Mouse (Mus musculus): ENCODE results near the gene Gtsf1l.

Gtsf1l gene

DNA sequence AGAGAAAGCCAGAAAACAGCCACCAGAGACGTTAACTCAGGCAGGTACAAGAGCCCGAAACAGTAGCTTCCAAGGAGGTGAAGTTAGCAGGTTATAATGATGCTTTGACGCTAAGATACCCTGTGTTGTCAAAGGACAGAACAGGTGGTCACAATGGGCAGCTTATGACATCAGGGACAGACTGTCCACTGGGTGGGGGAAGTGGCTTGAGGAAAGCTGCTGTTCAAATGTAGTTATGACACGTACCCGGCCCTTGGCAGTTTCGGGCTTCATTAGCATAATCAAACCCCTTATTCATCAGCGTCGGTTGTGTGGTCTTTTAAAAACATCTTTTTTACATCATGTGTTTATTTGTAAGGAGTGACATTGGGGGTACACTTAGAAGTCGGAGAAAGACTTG is at the start of gene Gtsf1l:
Gene Gtsf1l, minus strand, starts transcription at position 128 of the 400 bp plus-strand sequence.
- in situ Hi-C loops (cut with MboI, MseI) = no loop called here

DNA sequence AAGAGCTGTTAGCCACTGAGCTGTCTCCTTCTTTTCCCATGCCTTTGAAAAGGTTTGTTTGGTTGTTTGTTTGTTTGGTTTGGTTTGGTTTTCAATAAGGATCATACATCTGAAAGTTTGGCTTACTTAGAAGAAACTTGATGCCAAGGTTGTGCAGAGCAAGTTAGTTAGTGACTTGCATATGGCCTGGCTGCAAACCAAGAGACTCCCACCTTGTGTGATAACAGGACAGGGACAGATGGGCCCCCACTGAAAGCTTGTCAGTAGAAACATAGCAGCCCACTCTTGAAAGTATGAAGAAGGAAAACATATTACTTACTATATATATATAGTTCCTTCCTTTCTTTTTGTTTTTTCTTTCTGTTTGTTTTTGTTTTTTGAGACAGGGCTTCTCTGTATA is 49.3 kb upstream of the Gtsf1l start:
- in situ Hi-C loops (cut with MboI, MseI) = no loop called here

DNA sequence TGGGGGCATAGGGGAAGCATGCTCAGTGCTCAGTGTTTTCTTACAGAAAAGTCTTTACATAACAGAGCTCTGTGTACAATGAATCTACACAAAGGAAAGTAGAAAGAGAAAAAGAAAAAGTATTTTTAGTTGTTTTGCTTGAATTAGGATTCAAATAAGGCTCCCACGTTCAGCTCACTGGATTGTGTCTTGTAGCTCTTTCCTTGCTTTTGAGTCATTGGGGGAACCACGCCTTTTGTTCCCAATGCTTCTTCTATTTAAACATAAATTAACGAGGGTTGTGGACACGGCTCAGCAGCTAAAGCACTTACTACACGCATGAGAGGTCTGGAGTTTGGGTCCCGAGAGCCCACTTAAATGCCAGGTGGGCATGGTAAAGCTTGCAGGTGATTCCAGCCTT is 48.3 kb upstream of the Gtsf1l start:
- in situ Hi-C loops (cut with MboI, MseI) = no loop called here

DNA sequence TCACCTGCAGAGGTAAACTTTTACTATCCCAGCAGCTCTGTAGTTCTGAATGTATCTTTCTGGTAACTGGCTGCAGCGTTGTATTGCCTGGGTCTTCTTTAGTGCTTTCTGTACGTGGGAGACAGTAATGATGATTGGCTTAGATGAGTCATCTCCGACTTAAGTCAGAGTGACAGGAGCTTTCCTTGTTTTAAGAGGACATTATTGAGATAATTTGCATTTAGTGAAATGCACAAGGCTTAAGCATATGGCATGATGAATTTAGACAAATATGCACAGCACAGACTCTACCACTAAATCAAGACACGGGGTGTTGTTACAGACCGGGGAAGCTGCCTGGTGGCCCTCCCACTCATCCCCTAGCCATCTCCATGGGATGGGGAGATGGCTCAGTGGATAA is 44.7 kb upstream of the Gtsf1l start:
- in situ Hi-C loops (cut with MboI, MseI) = no loop called here

DNA sequence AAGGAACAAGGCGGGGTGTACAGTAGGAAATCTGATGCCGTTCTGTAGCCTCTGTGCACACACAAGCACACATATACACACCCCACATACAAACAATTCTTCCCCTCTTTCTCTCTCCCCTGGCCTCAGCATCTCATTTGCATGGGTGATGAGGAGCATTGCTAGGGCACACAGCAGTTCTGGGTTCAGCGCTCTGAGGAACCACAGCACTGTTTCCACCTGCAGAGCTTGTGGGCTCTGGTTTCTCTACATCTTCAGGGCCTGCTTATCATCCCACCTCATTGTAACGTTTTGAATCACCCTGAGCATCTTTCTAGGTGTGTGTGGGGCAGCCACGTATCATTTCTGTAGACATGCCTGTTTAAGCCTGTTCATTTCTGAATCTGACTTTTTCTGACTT is 43.2 kb upstream of the Gtsf1l start:
- in situ Hi-C loops (cut with MboI, MseI) = no loop called here

DNA sequence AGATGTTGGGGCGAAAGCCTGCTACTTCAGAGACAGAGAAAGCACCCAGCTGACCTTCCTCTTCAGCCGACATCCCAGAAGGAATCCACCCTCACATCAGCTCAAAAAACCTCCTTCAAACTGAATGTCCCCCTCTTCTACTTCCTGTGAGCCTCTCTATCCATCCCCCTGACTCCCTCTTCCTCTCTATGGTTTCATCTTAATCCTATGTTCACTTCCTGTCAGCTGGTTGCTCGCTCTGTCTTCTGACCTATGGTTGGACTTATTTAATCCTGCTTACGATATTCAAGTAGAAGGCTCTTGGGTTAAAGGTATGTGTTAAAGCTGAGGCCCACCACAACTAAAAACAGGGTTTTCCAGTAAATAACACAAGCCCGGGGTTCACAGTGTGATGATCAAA is 35.8 kb upstream of the Gtsf1l start:
- in situ Hi-C loops (cut with MboI, MseI) = no loop called here

DNA sequence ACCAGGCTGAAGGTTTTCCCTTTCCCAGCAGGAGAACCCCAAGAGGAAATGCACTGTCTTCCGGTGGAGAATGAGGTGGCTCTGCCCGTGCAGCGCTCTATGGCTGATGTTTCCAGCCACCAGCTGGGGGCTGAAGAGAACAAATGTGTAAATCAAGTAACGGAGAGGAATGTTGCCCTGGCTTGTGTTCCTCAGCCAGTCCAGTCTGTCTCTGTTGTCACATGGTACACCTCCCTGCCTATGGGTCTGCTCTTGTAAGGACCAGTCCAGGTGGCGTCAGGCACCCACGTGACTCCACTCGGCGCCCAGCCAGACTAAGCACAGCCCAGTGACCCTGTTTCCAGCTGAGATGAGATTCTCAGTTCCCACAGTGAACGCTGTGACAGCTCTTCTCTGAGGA is 34.7 kb upstream of the Gtsf1l start:
- in situ Hi-C loops (cut with MboI, MseI) = no loop called here

DNA sequence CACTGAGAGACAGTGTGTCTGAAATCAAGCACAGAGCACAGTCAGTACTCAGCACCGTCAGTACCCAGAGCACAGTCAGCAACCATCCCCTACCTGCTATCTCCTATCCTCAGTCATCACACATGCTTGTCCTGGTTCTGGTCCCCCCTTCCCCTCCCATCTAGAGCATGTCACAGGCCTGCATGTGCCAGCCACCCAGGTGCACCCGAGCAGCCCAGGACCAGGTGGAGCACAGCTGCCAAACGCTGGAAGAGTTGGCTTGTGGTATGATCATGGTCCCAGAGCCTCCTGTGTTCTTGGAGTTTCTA is 33.7 kb upstream of the Gtsf1l start:
- in situ Hi-C loops (cut with MboI, MseI) = no loop called here

DNA sequence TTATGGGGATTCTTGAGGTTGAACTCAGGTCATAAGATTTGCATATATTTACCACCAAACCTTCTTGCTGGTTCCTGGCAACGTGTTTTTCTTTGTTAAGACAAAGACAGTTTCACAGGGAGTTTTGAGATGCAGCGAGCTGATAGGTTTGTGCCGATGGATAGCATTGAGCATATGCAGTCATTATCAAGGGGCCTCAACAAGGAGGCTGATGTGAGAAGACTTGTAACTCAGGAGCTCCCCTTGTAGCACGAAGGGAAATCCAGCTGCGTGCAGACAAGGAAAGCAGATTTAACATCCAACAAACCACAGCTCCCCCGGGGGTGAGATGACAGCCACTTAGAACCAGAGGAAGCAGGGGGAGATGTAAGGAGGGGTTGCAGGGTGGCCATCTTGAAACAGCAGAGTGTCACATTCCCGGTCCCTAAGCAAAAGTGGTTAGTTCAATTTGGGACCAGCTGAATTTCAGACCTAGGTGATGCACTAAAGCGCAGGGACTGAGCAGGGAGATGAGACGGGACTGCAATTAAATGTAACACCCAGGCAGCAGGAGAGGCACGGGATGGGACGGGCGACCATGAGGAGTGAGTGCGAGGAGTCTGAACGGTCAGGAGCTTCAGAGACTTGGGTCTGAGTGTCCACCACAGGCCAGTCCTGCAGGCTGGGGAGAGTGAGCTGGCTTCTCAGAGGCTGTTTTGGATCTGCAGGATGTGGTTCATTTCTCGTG is 33.1 kb upstream of the Gtsf1l start:
- in situ Hi-C loops (cut with MboI, MseI) = no loop called here

DNA sequence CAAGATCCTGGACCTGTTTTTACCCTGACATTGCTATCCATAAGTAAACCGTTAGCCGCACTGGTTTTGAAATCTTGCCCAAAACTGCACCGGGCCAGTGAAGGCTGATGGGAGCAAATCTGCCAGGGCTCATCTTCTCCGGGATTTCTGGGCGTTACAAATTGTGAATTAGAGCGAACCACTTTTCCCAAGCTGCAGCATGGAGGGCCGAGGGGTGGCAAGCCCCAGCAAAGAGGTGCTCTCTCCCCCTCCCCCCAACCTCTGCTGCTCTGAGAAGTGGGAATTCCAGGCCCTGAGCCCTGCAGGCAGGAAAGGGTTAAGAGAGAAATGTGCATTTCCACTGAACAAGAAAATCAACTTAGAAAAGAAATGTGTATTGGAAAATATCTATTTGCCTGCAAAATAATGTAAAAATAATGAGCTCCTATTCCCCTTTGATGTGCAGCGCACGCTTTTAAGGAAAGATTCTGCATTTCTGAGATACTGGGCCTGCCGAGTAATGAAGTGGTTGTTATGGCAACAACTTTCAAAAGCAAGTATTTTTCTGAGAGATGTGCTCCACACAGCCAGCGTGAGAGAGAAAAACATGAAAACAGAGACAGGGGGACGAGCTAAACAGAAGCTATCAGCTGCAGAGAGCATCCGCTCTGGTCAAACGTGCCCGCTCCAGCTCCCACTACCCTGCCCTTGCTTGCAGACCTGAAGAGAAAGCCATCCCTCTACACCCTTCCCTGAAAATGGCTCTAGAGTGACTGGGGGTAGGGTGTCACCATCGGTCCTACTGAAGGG is 24.0 kb upstream of the Gtsf1l start:
- in situ Hi-C loops (cut with MboI, MseI) = no loop called here

DNA sequence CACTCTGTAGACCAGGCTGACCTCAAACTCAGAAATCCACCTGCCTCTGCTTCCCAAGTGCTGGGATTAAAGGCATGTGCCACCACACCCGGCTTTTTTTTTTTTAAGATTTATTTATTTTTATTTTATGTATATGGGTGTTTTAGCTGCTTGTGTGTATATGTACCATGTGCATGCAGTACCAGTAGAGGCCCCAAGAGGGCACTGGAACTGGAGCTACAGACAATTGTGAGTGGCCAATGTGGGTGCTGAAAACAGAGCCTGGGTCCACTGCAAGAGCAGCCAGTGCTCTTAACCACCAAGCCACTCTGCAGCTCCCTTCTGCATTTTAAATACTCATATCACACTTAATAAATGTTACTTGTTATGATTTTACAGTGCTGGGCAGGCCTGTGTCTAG is 23.1 kb upstream of the Gtsf1l start:
- in situ Hi-C loops (cut with MboI, MseI) = no loop called here

DNA sequence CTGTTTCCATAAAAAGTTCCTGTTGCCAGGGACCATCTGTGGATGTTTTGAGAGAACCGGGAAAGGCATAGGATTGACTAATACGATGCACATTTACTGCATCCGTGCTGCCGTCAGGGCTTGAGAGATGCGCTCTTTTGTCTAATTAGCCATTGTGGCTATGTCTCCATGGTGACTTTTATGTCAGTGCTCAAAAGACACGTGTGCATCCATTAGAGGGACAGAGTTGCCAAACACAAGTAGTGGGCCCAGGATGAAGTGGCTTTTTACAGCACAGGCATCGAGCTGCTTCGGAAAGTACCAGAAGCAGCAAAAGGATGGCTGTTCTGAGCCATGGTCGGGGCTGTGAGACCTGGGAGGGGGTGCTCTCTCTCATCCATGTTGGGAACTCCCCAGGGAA is 20.7 kb upstream of the Gtsf1l start:
- in situ Hi-C loops (cut with MboI, MseI) = no loop called here

DNA sequence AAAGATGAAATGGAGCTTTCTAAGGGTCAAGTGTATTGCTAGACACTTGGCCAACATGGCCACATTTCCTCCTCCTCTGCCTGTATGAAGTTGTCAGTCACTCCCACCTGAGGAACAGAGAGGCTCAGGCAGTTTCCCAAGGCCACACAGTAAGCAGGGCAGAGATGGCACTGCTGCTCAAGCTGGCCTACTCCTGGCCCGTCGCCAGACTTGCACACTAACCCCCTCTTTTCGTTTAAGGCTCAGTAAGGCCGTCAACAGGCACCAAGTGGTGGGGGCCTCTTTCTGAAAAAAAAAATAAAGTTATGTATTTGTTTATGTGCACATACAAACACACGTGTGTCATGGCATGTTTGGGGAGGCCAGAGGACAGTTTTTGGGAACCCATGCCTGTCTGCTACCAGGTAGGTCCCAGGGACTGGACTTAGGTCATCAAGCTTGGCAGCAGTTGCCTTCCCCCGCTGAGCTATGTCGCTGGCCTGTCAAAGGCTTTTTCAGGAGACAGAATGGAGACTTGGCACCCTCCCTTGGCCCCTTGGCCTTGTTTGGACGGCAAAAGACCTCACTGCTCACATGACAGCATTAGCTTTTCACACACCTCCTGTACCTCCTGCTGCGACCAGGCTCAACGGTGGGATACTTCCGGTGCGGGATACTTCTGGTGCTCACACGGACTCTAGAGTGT is 16.6 kb upstream of the Gtsf1l start:
- in situ Hi-C loops (cut with MboI, MseI) = no loop called here

DNA sequence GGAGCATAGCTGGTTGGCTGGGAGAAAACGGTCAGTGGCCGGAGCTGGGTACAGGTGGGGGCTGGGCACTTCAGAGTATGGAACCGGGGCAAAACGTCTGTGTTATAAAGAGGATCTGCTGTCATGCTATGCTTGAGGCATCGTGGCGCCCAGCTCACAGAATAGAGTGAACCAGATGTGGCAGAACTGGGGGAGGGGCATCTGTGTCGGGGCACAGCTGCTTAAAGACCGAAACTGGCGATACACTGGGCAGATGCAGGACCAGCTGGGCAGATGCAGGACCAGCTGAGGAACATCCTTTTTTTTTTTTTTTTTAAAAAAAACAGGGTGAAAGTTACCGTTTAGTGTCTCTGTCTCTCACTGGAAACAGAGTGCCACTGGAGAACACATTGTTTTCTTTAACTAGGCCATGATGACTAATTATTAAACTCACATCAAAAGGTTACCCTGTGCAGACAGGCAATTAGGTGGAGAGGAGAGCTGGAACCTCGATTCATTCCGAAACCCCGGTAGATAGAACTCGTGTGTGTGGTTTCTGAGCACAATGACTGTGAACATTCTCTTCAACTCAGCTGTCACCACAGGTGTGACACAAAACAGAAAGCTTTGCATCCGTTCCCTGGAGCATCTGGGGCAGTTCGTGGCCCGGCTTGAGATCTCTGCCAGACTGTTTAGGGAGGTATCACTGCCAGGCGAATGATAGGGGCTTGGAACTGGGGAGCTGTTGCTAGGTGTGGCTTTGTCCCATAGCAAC is 15.4 kb upstream of the Gtsf1l start:
- in situ Hi-C loops (cut with MboI, MseI) = no loop called here

DNA sequence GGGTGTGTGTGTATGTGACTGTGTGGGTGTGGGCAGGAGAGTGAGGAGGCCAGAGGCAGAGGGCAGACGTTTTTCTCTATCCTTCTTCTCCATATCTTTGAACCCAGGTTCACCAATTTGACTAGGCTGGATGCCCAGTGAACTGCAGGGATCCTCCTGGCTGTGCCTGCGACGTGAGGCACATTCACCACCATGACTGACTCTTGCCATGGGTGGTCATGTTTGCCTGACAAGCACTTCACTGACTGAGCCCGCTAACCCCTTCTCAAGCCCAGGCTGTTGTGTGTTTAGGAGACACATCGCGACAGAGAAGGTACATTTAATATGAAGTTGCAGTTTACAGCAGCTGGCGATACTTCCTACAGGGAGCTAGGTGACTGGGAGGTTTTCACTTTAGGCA is 14.6 kb upstream of the Gtsf1l start:
- in situ Hi-C loops (cut with MboI, MseI) = no loop called here

DNA sequence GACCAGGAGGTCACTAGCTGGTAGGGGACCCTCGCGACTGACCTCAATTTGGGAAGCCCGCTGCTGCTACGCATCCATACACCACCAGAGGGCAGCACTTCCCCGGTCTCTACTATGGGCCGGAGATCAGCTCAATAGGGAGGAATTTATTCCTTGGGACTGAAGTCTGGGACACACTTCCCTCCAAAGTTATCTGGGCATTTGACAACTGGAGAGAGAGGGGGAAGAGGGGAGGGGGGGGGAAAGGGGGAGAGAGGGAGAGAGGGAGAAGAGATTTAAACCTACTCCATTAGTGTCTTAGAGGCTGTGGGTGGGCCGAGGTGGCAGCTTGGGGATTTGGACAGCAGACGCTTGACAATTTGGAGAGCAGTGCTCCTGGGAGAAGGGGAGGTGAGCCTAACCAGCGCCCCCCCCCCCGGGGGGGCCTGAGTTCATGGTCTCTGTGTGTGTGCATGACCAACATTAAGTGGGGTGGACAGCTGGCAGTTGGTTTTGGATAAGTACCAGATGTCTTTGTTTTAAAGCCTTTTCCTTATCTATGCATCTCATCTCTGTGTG is 14.1 kb upstream of the Gtsf1l start:
- in situ Hi-C loops (cut with MboI, MseI) = no loop called here

DNA sequence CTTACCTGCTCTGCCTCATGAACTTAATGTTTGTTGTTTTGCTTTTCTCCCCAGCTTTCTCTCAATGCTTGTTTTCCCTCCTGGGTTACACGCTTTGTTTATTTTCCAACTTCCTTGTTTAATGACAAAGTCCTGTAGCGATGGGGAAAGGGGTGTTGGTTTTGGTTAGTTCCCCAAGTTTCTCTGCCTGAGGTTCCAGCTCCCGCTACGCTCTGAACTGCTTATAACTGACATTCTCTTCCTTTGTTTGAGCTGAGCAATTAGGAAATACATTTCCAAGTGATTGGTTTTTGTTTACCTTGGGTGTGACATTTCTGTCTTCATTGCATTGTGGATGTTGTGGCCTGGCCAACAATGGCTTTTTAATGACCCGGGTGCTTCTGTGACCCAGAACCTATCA is 12.9 kb upstream of the Gtsf1l start:
- in situ Hi-C loops (cut with MboI, MseI) = no loop called here

DNA sequence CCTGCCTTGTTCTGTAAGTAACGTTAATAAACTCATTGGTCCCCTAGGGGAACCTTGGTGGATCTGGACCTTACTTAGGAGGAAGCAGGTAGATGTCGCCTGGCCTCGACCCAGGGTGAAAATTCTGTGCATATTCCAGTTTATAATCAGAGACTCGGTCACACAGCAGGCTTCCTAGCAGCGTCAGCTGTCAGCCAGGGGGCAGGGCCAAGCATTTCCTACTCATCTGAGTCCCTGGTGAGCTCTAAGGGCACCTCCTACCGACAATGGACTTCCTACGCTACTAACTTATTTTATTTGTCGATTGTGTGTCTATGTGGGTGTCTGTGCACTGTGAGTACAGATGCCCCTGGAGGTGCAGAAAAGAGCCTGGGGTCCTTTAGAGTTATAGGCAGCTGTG is 12.3 kb upstream of the Gtsf1l start:
- in situ Hi-C loops (cut with MboI, MseI) = loop anchor here (5.0 kb wide), 1 partner anchor 232 kb away; no protein-coding TSS in a partner anchor

DNA sequence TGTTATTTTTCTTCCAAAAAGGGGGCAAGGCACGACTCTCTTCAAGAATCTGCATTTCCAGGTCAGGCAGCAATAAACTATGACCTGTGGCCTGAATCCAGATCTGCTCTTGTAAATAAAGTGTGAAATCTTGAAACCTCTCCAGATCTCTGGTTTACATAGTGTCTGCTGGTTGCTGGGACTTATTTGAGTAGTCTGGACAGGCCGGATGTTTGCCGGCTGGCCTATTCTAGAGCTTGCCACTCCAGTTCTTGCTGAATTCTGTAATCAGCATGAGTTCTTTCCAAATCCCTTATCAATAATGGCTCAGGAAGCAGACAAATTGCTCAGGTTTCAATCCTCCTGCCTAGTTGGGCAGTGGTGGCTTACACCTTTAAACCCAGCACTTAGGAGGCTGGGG is 8.1 kb upstream of the Gtsf1l start:
- in situ Hi-C loops (cut with MboI, MseI) = loop anchor here (5.0 kb wide), 1 partner anchor 237 kb away; no protein-coding TSS in a partner anchor

DNA sequence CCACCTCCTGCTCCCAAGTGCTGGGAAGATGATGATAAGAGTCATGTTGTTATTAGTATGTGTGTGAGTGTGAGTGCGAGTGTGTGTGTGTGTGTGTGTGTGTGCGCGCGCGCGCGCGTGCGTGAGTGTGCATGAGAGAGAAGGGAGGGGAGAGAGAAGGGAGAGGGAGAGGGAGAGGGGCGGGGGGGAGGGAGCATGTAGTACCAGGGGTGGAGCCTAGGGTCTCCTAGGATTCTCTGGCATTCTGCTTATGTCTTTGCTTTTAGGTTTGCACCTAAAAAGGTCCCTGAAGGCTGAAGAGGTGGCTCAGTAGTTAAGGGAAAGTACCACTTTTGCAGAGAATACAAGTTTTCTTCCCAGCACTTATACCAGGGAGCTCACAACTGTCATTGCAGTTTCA is 7.3 kb upstream of the Gtsf1l start:
- in situ Hi-C loops (cut with MboI, MseI) = loop anchor here (5.0 kb wide), 1 partner anchor 237 kb away; no protein-coding TSS in a partner anchor

DNA sequence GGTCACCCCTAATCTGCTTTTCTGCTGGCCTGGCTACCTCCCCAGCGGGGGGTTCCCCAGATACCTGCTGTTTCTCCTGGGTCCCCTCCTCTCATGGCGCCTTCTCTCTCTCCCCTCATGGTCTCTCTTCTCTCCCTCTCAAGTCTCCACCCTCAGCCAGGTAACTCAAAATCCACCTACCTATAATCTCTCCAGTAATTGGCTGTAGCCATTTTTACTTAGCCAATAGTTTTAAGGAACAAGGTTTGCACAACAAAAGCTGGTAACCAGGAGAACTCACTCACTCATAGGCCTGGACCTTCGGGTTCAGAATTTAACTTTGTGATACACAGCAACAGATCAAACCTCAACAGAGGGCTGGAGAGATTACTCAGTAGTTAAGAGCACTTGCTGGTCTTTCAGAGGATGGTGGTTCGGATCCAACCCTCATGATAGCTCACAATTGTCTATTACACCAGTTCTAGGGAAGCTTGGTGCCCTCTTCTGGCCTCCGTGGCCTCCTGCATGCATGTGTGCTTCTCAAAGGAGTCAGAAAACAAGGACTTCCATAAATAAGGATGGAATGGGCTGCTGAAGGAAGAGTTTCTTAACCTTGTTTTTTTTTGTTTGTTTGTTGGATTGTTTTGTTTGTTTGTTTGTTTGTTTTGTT is 1.9 kb upstream of the Gtsf1l start:
- in situ Hi-C loops (cut with MboI, MseI) = no loop called here

Data from T-helper 1 cell (primary cell).